Mouse (Mus musculus) cerebellum, adult 2 months (tissue): ENCODE measurements around the gene Olfr750. TPM values are rescaled to one million over a fixed set of nuclear protein-coding genes. Genes with fewer than 3 reads are reported as not detected.
"Not testable (repeated sequence)": the region's sequence is repeated elsewhere in the genome, so short reads cannot be mapped to it uniquely, and the experiment has no call there.

ENCODE experiments used
- DNase-seq, 2 experiments: peaks; one replicate each; pipeline ENCODE4 v3.0.0; 2021
- H3K27ac ChIP-seq: fragments of 200-500 bp; 2 replicates; pipeline ENCODE4 v1.5.1; 2012; ENCODE audit warnings: low read length, control low read depth, inconsistent platforms; ENCODE audit not compliant: insufficient read depth
- H3K27me3 ChIP-seq: fragments of 200-500 bp; 2 replicates; pipeline ENCODE4 v1.6.1; 2012; ENCODE audit warnings: inconsistent platforms, mild to moderate bottlenecking, low read length, moderate library complexity; ENCODE audit not compliant: control insufficient read depth, insufficient read depth
- H3K4me1 ChIP-seq: fragments of 200-500 bp; 2 replicates; pipeline ENCODE4 v1.6.1; 2011; ENCODE audit warnings: low read length; ENCODE audit not compliant: control insufficient read depth, insufficient read depth
- H3K4me3 ChIP-seq: fragments of 200-500 bp; replicated peaks from 2 replicates; pipeline ENCODE3; 2011; ENCODE audit warnings: mild to moderate bottlenecking, low read depth, low read length, control low read depth; ENCODE audit not compliant: insufficient read depth
- CTCF ChIP-seq: fragments of 200-500 bp; IDR thresholded peaks from 2 replicates; pipeline ENCODE4 v1.5.1; 2011; ENCODE audit warnings: low read depth, mild to moderate bottlenecking, control low read depth, low read length, moderate library complexity, borderline replicate concordance; ENCODE audit not compliant: insufficient read depth
- POLR2A ChIP-seq: fragments of 200-500 bp; IDR thresholded peaks from 2 replicates; pipeline ENCODE4 v1.6.1; 2011; ENCODE audit warnings: low read length, control low read depth, borderline replicate concordance; ENCODE audit not compliant: insufficient read depth
- WGBS: fragments of 180-500 bp; shearing (Covaris S2); methylation state at CpG from one replicate; pipeline ENCODE4 v1.1.7; 2018; 5-methylcytosine and 5-hydroxymethylcytosine counted together
- polyA plus RNA-seq: library from polyadenylated mRNA; depleted of rRNA; stranded (reverse); fragments of >200 nt; gene quantifications from 2 replicates; pipeline ENCODE4 v1.2.3, GENCODE M21; 2012

Gene Olfr750
- polyA plus RNA-seq, 1 experiment, result not detected

- Histone ChIP-seq H3K4me3 (no peak overlapping the region), H3K4me1 (no peaks in the 10 kb centered on the region), H3K27me3 (no peaks in the 10 kb centered on the region), H3K27ac (no peak overlapping the region)
- no peak for TF ChIP-seq POLR2A
- TF ChIP-seq CTCF, result no peak
- WGBS, result 97% methylated on average over 11 of the region's 11 CpGs
- no peak for DNase-seq
Measured at GRCm38 (mm10) chr14:51098921-51099320, 24.7 kb upstream of the Olfr750 start.

DNA sequence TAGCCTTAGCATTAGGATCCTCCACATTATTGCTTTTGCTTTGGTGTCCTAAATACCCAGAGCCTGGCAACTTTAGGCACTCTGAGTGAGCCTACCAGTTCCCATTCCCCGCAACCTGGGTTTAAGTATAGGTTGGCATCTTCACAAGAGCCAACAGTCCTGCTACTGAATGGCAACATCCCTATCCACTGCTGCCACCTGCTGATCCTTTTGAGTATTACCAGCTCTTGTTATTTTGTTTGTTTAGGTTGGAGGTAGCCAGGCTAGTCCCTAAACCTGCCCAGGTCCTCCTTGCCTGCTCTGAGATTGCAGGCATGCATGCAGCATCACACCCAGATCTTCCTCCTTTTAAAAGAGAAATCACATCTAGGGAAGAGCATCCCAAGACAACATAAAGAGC lies 24.1 kb upstream of the Olfr750 start:
- not testable (repeated sequence) for H3K4me3 ChIP-seq

GRCm38 (mm10) chr14:51095736-51096524 lies 21.7 kb upstream of the Olfr750 start:
- H3K27me3 ChIP-seq, result no peaks in the 10 kb centered on the region
- DNase-seq, result no peak
- WGBS, result 50% methylated on average over 9 of the region's 9 CpGs

More for the DNA sequence above, 24.1 kb upstream of the Olfr750 start:
- not testable (repeated sequence) for H3K27ac ChIP-seq, H3K27me3 ChIP-seq, H3K4me1 ChIP-seq
- 8% methylated on average over 1 of the region's 1 CpGs for WGBS
- DNase-seq, result peak; percentile 73 to 79
- peak; percentile 64; the same call in 1 of the 2 replicates for TF ChIP-seq CTCF

GRCm38 (mm10) chr14:51094921-51095320 lies 20.7 kb upstream of the Olfr750 start:
- 77% methylated on average over 9 of the region's 9 CpGs for WGBS
- DNase-seq, result no peak
- Histone ChIP-seq H3K4me3 (no peak overlapping the region), H3K27ac (no peak overlapping the region), H3K27me3 (no peaks in the 10 kb centered on the region), H3K4me1 (no peaks in the 10 kb centered on the region)
- TF ChIP-seq POLR2A, result no peak
- no peak for TF ChIP-seq CTCF

More at GRCm38 (mm10) chr14:51095736-51096524, 21.7 kb upstream of the Olfr750 start:
- TF ChIP-seq CTCF (no peak), POLR2A (no peak)
- Histone ChIP-seq H3K4me3 (no peak overlapping the region), H3K4me1 (no peaks in the 10 kb centered on the region), H3K27ac (no peak overlapping the region)

DNA sequence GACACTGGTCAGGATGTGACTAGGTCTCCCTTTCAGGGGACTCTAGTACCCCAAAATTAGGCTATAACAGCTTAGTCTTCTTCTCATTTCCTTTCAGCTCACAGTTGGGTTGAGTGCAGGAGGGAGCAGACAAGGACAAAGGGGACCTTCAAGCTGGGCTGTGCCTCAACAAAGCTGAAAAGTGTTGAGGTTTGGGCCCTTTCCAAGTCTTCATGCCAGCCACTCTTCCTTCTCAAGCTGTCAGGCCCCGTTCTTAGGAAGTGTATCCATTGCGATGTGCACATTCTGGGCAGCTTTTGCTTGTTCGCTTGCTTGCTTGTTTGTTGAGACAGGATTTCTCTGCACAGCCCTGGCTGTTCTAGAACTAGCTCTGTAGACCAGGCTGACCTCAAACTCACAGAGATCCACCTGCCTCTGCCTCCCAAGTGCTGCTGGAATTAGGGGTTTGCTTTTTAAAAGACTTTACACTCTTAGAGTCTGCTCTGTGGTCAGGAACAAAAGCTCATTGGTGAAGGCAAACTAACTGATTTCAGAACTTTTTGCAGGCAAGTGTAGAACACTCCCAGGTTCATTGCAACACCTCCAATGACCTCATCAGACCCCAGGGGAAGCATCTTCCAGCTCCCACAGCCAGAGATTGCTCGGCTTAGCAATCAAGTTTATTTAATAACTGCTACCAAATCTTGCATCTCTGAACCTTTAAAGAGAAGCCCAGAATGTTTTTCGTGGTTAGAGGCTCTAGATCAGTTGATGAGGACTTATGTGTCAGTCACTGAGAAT lies 20.1 kb upstream of the Olfr750 start:
- no peaks in the 10 kb centered on the region for H3K4me1 ChIP-seq
- H3K4me3 ChIP-seq, result no peak overlapping the region
- H3K27ac ChIP-seq, result no peak overlapping the region
- no peak for TF ChIP-seq CTCF
- no peak for TF ChIP-seq POLR2A
- 66% methylated on average over 5 of the region's 5 CpGs for WGBS
- no peaks in the 10 kb centered on the region for H3K27me3 ChIP-seq
- DNase-seq, result no peak

GRCm38 (mm10) chr14:51093496-51093895 lies 19.3 kb upstream of the Olfr750 start:
- WGBS, result 57% methylated on average over 3 of the region's 3 CpGs
- Histone ChIP-seq H3K27me3 (no peaks in the 10 kb centered on the region), H3K4me3 (no peak overlapping the region), H3K27ac (no peak overlapping the region), H3K4me1 (no peaks in the 10 kb centered on the region)
- no peak for TF ChIP-seq POLR2A
- no peak for TF ChIP-seq CTCF
- no peak for DNase-seq

GRCm38 (mm10) chr14:51092073-51092620 lies 17.9 kb upstream of the Olfr750 start:
- H3K27ac ChIP-seq, result no peak overlapping the region
- H3K4me3 ChIP-seq, result peak overlapping the region; percentile 46
- TF ChIP-seq POLR2A (no peak), CTCF (no peak)
- 62% methylated on average over 8 of the region's 8 CpGs for WGBS
- H3K27me3 ChIP-seq, result no peaks in the 10 kb centered on the region
- no peak for DNase-seq
- H3K4me1 ChIP-seq, result no peaks in the 10 kb centered on the region
